Mouse (Mus musculus): Measurements from ENCODE around the gene Evpl.

GRCm38 (mm10) chr11:116268313-116268712 is 30.4 kb upstream of the Evpl start:
- TF ChIP-seq EP300 (IDR thresholded peaks at IDR 0.05) (no peak), CTCF (IDR thresholded peaks at IDR 0.05) (no peak)

Data from lung, postnatal 0 days (tissue).